Mouse (Mus musculus): ENCODE results near the gene Arih2. TPM values are rescaled to one million over a fixed set of nuclear protein-coding genes. Genes with fewer than 3 reads are reported as not detected.

Arih2 gene
- total and polyA plus RNA-seq, 2 experiments = 26.8 to 34.0 TPM

GRCm38 (mm10) chr9:108577025-108577424 is 72.2 kb downstream of the Arih2 start:
- Histone ChIP-seq H3K27me3 (ENCODE audit: control insufficient read depth, insufficient read depth, low read length) (no peaks in the 10 kb centered on the region), H3K9ac (ENCODE audit: low read depth, low read length) (no peak overlapping the region), H3K4me3 (ENCODE audit: insufficient read depth, low read depth, low read length) (no peak overlapping the region), H3K79me2 (ENCODE audit: control insufficient read depth, insufficient read depth, low read length) (no peaks in the 10 kb centered on the region), H3K27ac (replicated peaks; ENCODE audit: insufficient read depth, low read depth, low read length) (no peak overlapping the region), H3K36me3 (ENCODE audit: control insufficient read depth, insufficient read depth, low read length) (peaks cover 2% of the 10 kb centered on the region; the same call in 1 of the 2 replicates), H3K4me1 (ENCODE audit: control insufficient read depth, insufficient read depth, low read length) (peaks cover 4% of the 10 kb centered on the region; the same call in 1 of the 2 replicates)
- WGBS = 81% methylated on average over 6 of the region's 6 CpGs
- DNase-seq (ENCODE audit: extremely low read depth, low read depth, low spot score) = no peak
- TF ChIP-seq POLR2A (IDR thresholded peaks at IDR 0.05; ENCODE audit: extremely low read depth, insufficient read depth, low read length) = no peak
- no peak for TF ChIP-seq CTCF (IDR thresholded peaks at IDR 0.05; ENCODE audit: low read depth, low read length)

GRCm38 (mm10) chr9:108575321-108576297 is 73.6 kb downstream of the Arih2 start:
- Histone ChIP-seq H3K4me3 (ENCODE audit: insufficient read depth, low read depth, low read length) (no peak overlapping the region), H3K79me2 (ENCODE audit: control insufficient read depth, insufficient read depth, low read length) (no peaks in the 10 kb centered on the region), H3K36me3 (ENCODE audit: control insufficient read depth, insufficient read depth, low read length) (peaks cover 2% of the 10 kb centered on the region; the same call in 1 of the 2 replicates), H3K9ac (ENCODE audit: low read depth, low read length) (no peak overlapping the region), H3K27ac (replicated peaks; ENCODE audit: insufficient read depth, low read depth, low read length) (no peak overlapping the region), H3K4me1 (ENCODE audit: control insufficient read depth, insufficient read depth, low read length) (peaks cover 4% of the 10 kb centered on the region; the same call in 1 of the 2 replicates), H3K27me3 (ENCODE audit: control insufficient read depth, insufficient read depth, low read length) (no peaks in the 10 kb centered on the region)
- WGBS = 93% methylated on average over 37 of the region's 37 CpGs
- DNase-seq (ENCODE audit: extremely low read depth, low read depth, low spot score) = no peak
- no peak for TF ChIP-seq CTCF (IDR thresholded peaks at IDR 0.05; ENCODE audit: low read depth, low read length)
- no peak for TF ChIP-seq POLR2A (IDR thresholded peaks at IDR 0.05; ENCODE audit: extremely low read depth, insufficient read depth, low read length)

GRCm38 (mm10) chr9:108574921-108575320 is 74.3 kb downstream of the Arih2 start:
- TF ChIP-seq CTCF (IDR thresholded peaks at IDR 0.05; ENCODE audit: low read depth, low read length) = no peak
- TF ChIP-seq POLR2A (IDR thresholded peaks at IDR 0.05; ENCODE audit: extremely low read depth, insufficient read depth, low read length) = no peak
- peaks cover 4% of the 10 kb centered on the region; the same call in 1 of the 2 replicates for H3K4me1 ChIP-seq (ENCODE audit: control insufficient read depth, insufficient read depth, low read length)
- peaks cover 2% of the 10 kb centered on the region; the same call in 1 of the 2 replicates for H3K36me3 ChIP-seq (ENCODE audit: control insufficient read depth, insufficient read depth, low read length)
- 93% methylated on average over 12 of the region's 12 CpGs for WGBS
- no peaks in the 10 kb centered on the region for H3K79me2 ChIP-seq (ENCODE audit: control insufficient read depth, insufficient read depth, low read length)
- no peak overlapping the region for H3K27ac ChIP-seq (replicated peaks; ENCODE audit: insufficient read depth, low read depth, low read length)
- H3K9ac ChIP-seq (ENCODE audit: low read depth, low read length) = no peak overlapping the region
- no peak overlapping the region for H3K4me3 ChIP-seq (ENCODE audit: insufficient read depth, low read depth, low read length)
- H3K27me3 ChIP-seq (ENCODE audit: control insufficient read depth, insufficient read depth, low read length) = no peaks in the 10 kb centered on the region
- no peak for DNase-seq (ENCODE audit: extremely low read depth, low read depth, low spot score)

DNA sequence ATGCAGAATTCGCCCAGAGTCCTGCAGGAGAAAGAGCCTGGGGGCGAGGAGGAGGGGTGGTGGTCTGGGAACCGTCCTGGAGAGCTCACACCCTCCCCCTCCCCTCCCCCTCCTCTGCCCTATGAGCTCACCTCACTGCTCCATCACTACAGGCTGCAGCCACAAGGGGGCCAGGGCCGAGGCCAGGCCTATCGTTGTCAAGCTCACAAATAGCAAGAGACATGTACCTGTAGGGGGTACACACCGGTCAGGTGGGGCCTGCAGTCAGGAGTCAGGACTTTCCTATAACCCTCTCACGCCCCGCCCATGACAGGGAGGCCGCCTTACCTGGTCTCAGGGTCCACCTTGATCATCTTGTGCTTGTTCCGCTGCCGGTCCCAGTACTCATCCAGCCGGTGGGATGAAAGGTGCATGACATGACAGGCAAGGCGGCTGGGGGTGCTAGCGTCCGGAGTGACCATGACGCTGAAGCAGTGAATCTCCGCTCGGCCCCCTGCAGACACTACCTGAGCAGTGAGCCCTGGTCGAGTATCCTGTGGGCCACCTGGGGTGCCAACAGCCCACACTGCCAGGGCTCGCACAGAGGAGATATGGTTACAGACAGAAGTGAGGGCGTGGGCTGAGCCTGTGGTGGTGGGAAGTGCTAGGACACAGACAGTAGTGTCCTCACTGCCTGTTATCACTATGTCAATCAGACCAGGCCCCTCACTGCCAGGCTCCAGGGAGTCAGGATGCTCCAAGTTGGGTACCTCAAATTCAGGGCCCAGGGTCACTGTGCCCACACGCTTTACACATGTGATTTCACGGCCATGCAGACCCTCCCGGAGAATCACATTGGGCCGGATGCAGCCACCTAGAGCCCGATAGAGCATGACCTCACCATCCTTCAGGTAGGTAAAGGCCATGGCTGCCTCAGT is 75.2 kb downstream of the Arih2 start:
- Histone ChIP-seq H3K27me3 (ENCODE audit: control insufficient read depth, insufficient read depth, low read length) (no peaks in the 10 kb centered on the region), H3K79me2 (ENCODE audit: control insufficient read depth, insufficient read depth, low read length) (no peaks in the 10 kb centered on the region), H3K9ac (ENCODE audit: low read depth, low read length) (no peak overlapping the region), H3K36me3 (ENCODE audit: control insufficient read depth, insufficient read depth, low read length) (peaks cover 2% of the 10 kb centered on the region; the same call in 1 of the 2 replicates), H3K4me3 (ENCODE audit: insufficient read depth, low read depth, low read length) (no peak overlapping the region), H3K27ac (replicated peaks; ENCODE audit: insufficient read depth, low read depth, low read length) (no peak overlapping the region), H3K4me1 (ENCODE audit: control insufficient read depth, insufficient read depth, low read length) (peaks cover 4% of the 10 kb centered on the region; the same call in 1 of the 2 replicates)
- WGBS = 76% methylated on average over 24 of the region's 26 CpGs
- DNase-seq (ENCODE audit: extremely low read depth, low read depth, low spot score) = no peak
- TF ChIP-seq POLR2A (IDR thresholded peaks at IDR 0.05; ENCODE audit: extremely low read depth, insufficient read depth, low read length) = no peak
- peak; percentile 65 for TF ChIP-seq CTCF (IDR thresholded peaks at IDR 0.05; ENCODE audit: low read depth, low read length)

- WGBS = 91% methylated on average over 10 of the region's 10 CpGs
- TF ChIP-seq CTCF (IDR thresholded peaks at IDR 0.05; ENCODE audit: low read depth, low read length) (no peak), POLR2A (IDR thresholded peaks at IDR 0.05; ENCODE audit: extremely low read depth, insufficient read depth, low read length) (no peak)
- DNase-seq (ENCODE audit: extremely low read depth, low read depth, low spot score) = no peak
- no peak overlapping the region for H3K4me3 ChIP-seq (ENCODE audit: insufficient read depth, low read depth, low read length)
- H3K79me2 ChIP-seq (ENCODE audit: control insufficient read depth, insufficient read depth, low read length) = no peaks in the 10 kb centered on the region
- H3K9ac ChIP-seq (ENCODE audit: low read depth, low read length) = no peak overlapping the region
- H3K27me3 ChIP-seq (ENCODE audit: control insufficient read depth, insufficient read depth, low read length) = no peaks in the 10 kb centered on the region
- H3K27ac ChIP-seq (replicated peaks; ENCODE audit: insufficient read depth, low read depth, low read length) = no peak overlapping the region
- peaks cover 7% of the 10 kb centered on the region; the same call in 1 of the 2 replicates for H3K4me1 ChIP-seq (ENCODE audit: control insufficient read depth, insufficient read depth, low read length)
- H3K36me3 ChIP-seq (ENCODE audit: control insufficient read depth, insufficient read depth, low read length) = peaks cover 2% of the 10 kb centered on the region; the same call in 1 of the 2 replicates
These were observed 76.9 kb downstream of the Arih2 start for GRCm38 (mm10) chr9:108572321-108572720.
